Mouse (Mus musculus): ENCODE results near the gene Parp8. TPM values are rescaled to one million over a fixed set of nuclear protein-coding genes. Genes with fewer than 3 reads are reported as not detected.

Gene Parp8
- polyA plus RNA-seq, 1 experiment from 2014 or later, result 22.0 TPM

DNA sequence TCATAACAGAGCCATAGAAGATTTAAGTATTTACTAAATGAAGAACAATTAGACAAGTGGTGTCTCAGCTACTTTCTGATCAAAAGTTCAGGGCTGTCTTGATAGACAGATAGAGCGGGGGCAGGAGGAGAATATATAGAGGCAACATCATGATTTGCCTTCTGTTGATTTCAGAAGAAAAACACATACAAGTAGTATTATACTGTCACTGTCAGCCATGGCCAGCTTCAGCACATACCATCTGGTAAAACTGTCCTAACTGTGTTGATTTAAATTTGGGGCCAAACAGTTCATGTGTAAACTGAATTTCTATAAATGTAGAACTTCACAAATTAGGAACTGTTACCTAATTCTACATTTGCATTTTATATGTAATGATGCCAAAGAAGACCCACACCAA lies 127.6 kb downstream of the Parp8 start:
- ATAC-seq, result no peak
- H3K9me3 ChIP-seq, result no peaks in the 10 kb centered on the region
- H3K9ac ChIP-seq (replicated peaks), result no peak overlapping the region
- peaks cover 23% of the 10 kb centered on the region for H3K36me3 ChIP-seq
- no peaks in the 10 kb centered on the region for H3K4me1 ChIP-seq (replicated peaks)
- no peaks in the 10 kb centered on the region for H3K27me3 ChIP-seq
- WGBS, result 94% methylated on average over 1 of the region's 1 CpGs
- H3K4me2 ChIP-seq (replicated peaks), result no peak overlapping the region
- H3K27ac ChIP-seq, result no peak overlapping the region
- H3K4me3 ChIP-seq (replicated peaks), result no peak overlapping the region

DNA sequence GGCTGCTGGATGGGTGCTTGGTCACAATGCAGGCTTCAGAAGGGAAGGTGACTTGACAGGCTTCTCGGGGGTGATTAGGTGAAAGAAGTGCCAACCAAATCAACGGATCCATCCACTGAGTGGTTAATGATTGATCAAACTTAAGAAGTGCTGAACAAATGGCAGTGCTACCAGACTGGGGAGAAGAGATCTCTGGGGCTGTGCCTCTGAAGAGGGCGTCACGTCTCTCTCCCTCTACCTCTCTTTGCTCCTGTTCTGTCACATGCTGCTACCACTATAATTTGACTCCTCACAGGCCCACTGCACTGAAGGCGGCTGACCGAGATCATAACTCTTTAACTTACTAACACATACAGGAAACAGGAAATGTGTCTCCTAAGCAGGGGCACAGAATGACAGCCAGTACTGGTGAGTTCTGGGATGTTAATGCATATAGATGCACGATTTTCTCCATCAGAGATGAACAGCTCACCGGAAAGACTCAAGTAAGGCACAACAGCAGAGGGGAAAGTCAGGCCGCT lies 140.9 kb downstream of the Parp8 start:
- no peak for ATAC-seq
- Histone ChIP-seq H3K4me1 (replicated peaks) (no peaks in the 10 kb centered on the region), H3K27me3 (no peaks in the 10 kb centered on the region), H3K4me2 (replicated peaks) (no peak overlapping the region), H3K9me3 (no peaks in the 10 kb centered on the region), H3K4me3 (replicated peaks) (no peak overlapping the region), H3K9ac (replicated peaks) (no peak overlapping the region), H3K36me3 (peaks cover 7% of the 10 kb centered on the region; the same call in 1 of the 2 replicates), H3K27ac (no peak overlapping the region)
- WGBS, result 91% methylated on average over 9 of the region's 9 CpGs

DNA sequence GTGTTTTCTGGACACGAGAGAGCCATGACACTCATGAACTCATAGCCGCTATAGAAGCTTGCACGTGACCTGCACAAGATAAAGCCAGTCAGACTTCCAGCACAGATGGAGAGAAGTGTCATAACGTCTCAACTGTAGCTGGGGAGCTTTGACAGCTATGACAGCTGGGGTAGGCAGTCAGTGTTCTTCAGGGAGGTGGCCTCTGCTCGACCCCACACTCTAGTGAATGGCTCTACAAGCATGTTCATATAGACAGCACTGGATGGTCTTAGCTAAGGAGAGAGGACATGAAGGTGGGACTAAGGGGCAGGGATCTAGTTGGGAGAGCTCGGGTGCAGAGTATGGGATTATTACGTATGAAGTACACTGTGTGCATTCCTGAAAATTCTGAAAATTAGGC lies 143.1 kb downstream of the Parp8 start:
- ATAC-seq, result 0 out of 2 replicates have a peak, but pooled peaks have one; percentile 24
- Histone ChIP-seq H3K27ac (no peak overlapping the region), H3K9ac (replicated peaks) (no peak overlapping the region)

DNA sequence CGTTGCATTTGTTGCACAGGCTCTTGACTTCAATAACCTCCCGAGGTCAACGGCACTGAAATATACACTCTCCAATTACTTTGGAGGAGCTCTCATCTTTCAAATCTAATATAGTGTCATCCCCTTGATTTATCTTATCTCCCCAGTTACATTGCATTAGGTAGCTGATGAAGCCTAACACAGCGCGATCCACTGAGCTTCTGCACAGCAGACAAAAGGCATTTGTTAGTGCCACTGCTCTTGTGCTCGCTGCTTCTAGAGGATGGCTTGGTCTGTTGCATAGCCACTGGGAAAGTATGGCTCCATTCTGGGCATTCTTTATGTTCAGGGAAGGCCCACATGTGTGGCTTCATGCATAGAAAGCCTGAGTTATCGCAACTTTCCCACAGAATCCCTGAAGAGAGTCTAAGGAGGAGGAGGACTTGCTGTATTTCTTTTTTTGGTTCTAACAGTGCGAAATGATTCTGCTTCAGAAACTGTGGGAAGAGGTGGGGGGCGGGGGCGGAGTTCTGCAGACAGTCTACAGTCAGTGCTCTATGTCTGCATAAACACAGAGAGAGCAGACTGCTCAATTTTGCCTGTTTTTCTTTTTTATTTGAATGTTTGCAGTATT lies 145.7 kb downstream of the Parp8 start:
- no peak overlapping the region for H3K27ac ChIP-seq
- WGBS, result 82% methylated on average over 10 of the region's 10 CpGs

More for the DNA sequence above, 143.1 kb downstream of the Parp8 start:
- Histone ChIP-seq H3K4me3 (replicated peaks) (no peak overlapping the region), H3K4me1 (replicated peaks) (no peaks in the 10 kb centered on the region), H3K4me2 (replicated peaks) (no peak overlapping the region), H3K36me3 (peaks cover 7% of the 10 kb centered on the region), H3K9me3 (no peaks in the 10 kb centered on the region), H3K27me3 (no peaks in the 10 kb centered on the region)
- WGBS, result 90% methylated on average over 7 of the region's 7 CpGs

DNA sequence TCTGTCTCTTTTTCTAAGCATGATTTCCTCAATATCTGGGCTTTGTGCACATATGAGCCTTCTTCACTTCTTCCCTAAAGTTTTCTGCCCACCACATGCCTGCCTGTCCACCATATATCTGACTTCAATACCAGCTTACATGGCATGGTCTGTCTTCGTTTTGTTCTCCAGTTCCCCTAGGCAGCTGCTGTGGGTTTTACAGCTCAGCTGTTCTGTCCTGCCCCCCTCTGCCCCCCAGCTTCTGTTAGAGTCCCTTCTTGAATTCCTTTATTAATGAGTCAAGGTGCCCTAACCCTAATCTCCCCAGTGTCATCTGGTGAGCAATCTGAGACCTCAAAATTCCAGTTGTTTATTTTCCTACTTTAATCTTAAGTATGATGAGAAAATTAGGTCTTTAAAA lies 155.1 kb downstream of the Parp8 start:
- no peak overlapping the region for H3K27ac ChIP-seq
- H3K36me3 ChIP-seq, result peaks cover 21% of the 10 kb centered on the region
- H3K4me1 ChIP-seq (replicated peaks), result no peaks in the 10 kb centered on the region
- WGBS, result 44% methylated on average over 1 of the region's 1 CpGs
- no peak overlapping the region for H3K4me3 ChIP-seq (replicated peaks)
- no peaks in the 10 kb centered on the region for H3K9me3 ChIP-seq
- H3K27me3 ChIP-seq, result no peaks in the 10 kb centered on the region
- H3K9ac ChIP-seq (replicated peaks), result no peak overlapping the region
- H3K4me2 ChIP-seq (replicated peaks), result no peak overlapping the region
- no peak for ATAC-seq

More for the DNA sequence above, 145.7 kb downstream of the Parp8 start:
- no peak overlapping the region for H3K9ac ChIP-seq (replicated peaks)
- no peaks in the 10 kb centered on the region for H3K27me3 ChIP-seq
- no peaks in the 10 kb centered on the region for H3K9me3 ChIP-seq
- H3K4me2 ChIP-seq (replicated peaks), result no peak overlapping the region
- H3K36me3 ChIP-seq, result peaks cover 7% of the 10 kb centered on the region
- H3K4me3 ChIP-seq (replicated peaks), result no peak overlapping the region
- H3K4me1 ChIP-seq (replicated peaks), result no peaks in the 10 kb centered on the region
- no peak for ATAC-seq

DNA sequence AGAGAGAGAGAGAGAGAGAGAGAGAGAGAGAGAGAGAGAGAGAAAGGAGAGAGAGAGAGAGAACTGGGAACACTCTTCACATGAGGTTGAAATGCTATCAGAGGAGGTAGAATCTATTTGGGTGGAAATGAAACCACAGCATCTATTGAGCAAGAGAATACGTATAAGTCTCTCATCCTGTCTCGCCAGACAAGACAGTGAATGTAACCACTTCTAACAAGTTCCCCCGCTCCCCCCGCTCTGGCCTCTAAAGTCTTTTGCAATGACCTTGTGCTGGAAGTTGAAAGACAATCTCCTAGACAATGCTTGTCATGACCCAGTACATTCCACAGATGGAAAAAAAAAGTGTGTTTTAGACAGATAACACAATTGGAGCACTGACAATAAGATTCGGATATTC lies 181.4 kb downstream of the Parp8 start:
- Histone ChIP-seq H3K9me3 (no peaks in the 10 kb centered on the region), H3K36me3 (no peaks in the 10 kb centered on the region), H3K4me3 (replicated peaks) (no peak overlapping the region), H3K27me3 (no peaks in the 10 kb centered on the region), H3K27ac (no peak overlapping the region), H3K4me1 (replicated peaks) (no peaks in the 10 kb centered on the region), H3K4me2 (replicated peaks) (no peak overlapping the region), H3K9ac (replicated peaks) (no peak overlapping the region)
- ATAC-seq, result no peak
- WGBS, result 76% methylated on average over 5 of the region's 5 CpGs

DNA sequence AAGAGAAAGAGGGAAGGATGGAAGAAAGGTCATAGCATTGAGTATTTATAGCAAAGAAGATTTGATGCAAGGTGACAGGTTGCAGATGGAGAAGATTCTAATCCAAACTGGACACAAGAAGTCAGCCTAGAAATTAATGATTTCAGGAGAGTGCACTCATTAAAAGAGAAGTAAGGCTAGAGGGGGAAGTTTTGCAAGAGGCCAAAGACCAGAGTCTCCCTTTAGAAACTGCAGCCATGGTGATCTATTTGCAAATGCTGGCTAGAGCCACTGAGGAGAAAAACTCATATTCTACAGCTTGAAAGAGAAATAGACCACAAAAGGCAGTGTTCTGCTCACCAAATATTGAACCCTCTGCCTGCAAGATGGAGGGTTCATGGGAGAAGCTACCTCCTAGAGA lies 194.4 kb downstream of the Parp8 start:
- no peak overlapping the region for H3K9ac ChIP-seq (replicated peaks)
- H3K27ac ChIP-seq, result no peak overlapping the region
- no peak overlapping the region for H3K4me3 ChIP-seq (replicated peaks)
- no peaks in the 10 kb centered on the region for H3K36me3 ChIP-seq
- no peak overlapping the region for H3K4me2 ChIP-seq (replicated peaks)
- no peak for ATAC-seq
- no peaks in the 10 kb centered on the region for H3K4me1 ChIP-seq (replicated peaks)
- H3K9me3 ChIP-seq, result no peaks in the 10 kb centered on the region
- no peaks in the 10 kb centered on the region for H3K27me3 ChIP-seq

DNA sequence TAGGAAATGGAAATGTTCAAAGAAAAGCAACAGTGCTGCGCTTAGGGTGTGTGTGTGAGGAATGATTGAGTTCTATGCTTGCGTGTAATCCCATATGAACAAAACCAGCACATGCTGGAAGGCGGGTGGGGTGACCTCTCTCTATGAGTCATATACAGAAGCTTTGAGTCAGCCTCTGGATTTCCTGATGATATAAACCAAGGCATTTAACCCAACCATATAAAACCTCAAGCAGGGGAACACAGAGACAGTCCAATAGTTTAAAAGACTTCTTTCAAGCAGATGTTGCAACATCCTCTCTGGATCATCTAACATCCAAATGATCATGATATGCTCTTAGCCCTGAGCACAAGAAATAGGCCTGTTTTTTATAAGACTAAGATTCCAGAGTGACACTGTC lies 196.3 kb downstream of the Parp8 start:
- Histone ChIP-seq H3K4me3 (replicated peaks) (no peak overlapping the region), H3K9me3 (no peaks in the 10 kb centered on the region), H3K4me2 (replicated peaks) (no peak overlapping the region), H3K27me3 (no peaks in the 10 kb centered on the region), H3K9ac (replicated peaks) (no peak overlapping the region), H3K36me3 (no peaks in the 10 kb centered on the region), H3K27ac (no peak overlapping the region), H3K4me1 (replicated peaks) (no peaks in the 10 kb centered on the region)
- ATAC-seq, result no peak
- 90% methylated on average over 3 of the region's 3 CpGs for WGBS

DNA sequence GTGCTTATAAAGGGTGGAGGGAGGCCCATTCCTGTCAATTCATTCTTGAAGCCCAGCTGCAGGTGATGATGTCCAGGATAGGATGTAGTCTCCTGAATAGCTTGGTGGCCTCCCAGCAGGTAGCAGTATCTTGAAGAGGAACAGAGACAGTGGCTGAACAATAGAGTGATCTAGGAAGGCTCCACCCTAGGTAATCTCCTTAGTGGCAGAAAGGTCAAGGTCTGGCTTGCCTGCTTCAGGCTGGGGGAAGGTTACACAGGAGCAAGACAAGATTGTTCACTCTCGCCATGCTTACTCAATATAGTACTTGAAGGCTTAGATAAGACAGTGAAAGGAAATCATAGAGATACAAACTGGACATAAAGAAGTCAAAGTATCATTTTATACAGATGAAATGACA lies 213.9 kb downstream of the Parp8 start:
- ATAC-seq, result no peak
- Histone ChIP-seq H3K4me3 (replicated peaks) (no peak overlapping the region), H3K27me3 (no peaks in the 10 kb centered on the region), H3K9ac (replicated peaks) (no peak overlapping the region), H3K9me3 (no peaks in the 10 kb centered on the region), H3K27ac (no peak overlapping the region), H3K4me2 (replicated peaks) (no peak overlapping the region), H3K36me3 (no peaks in the 10 kb centered on the region), H3K4me1 (replicated peaks) (no peaks in the 10 kb centered on the region)
- WGBS, result 77% methylated on average over 1 of the region's 1 CpGs

Other genes starting within 250 kb of the Parp8 start
- gene Emb, start 183.0 kb upstream of the Parp8 start, polyA plus RNA-seq (2015; fragmentation: Nextera tagmentation; extraction: Ambion mirVana), result 13.4 and 14.4 TPM in 2 replicates
- 0.68 and 0.71 TPM in 2 replicates for gene Gm17509, start 195.5 kb upstream of the Parp8 start, polyA plus RNA-seq (2015; fragmentation: Nextera tagmentation; extraction: Ambion mirVana)

Data from midbrain, embryonic 13.5 days (tissue).